Mouse (Mus musculus): ENCODE data around the gene Nostrin. TPM values are rescaled to one million over a fixed set of nuclear protein-coding genes. Genes with fewer than 3 reads are reported as not detected.
A peak's percentile ranks its signal among the peaks of the same experiment; 100 is the strongest.

The Nostrin gene
- total and polyA plus RNA-seq, 3 experiments, result 1.4 to 6.7 (median 5.9) TPM

GRCm38 (mm10) chr2:69098701-69099100 is 36.9 kb upstream of the Nostrin start:
- no peak for DNase-seq
- Histone ChIP-seq H3K27me3 (ENCODE audit: control insufficient read depth, insufficient read depth, low read length) (no peaks in the 10 kb centered on the region), H3K4me3 (no peak overlapping the region), H3K27ac (no peak overlapping the region), H3K36me3 (ENCODE audit: control insufficient read depth, insufficient read depth, low read length) (no peaks in the 10 kb centered on the region), H3K79me2 (replicated peaks; ENCODE audit: control insufficient read depth, insufficient read depth, low read length) (no peaks in the 10 kb centered on the region), H3K4me1 (ENCODE audit: control insufficient read depth, insufficient read depth, low read length) (peaks cover 1% of the 10 kb centered on the region; the same call in 1 of the 2 replicates), H3K9ac (ENCODE audit: low read depth, low read length) (no peak overlapping the region)
- TF ChIP-seq POLR2A (IDR thresholded peaks at IDR 0.05; ENCODE audit: insufficient read depth, low read depth, low read length), result no peak
- no peak for TF ChIP-seq CTCF (IDR thresholded peaks at IDR 0.05)
- TF ChIP-seq EP300 (IDR thresholded peaks at IDR 0.05; ENCODE audit: insufficient read depth, low read depth, low read length), result no peak
- 94% methylated on average over 3 of the region's 3 CpGs for WGBS
- intact Hi-C loops (cut with DNase I), result no loop called here

DNA sequence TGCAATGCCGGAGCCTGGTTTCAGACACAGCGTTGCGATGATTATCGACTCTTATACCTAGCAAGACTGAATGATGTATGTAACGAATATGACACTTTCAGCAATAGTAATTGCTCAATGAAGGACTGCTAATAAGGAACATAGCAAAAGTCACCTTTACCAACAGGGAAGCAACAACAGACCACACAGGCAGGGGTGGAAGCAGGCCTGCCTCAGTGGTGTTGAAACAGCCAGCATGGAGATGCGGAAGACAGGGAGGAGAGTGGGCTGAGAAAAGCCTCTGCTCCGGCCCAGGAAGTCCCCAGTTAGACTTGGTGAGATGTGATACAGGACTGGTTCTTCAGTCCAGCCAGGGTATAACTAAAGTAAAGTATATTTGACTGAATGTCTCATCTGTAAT is 36.5 kb upstream of the Nostrin start:
- 96% methylated on average over 7 of the region's 7 CpGs for WGBS
- no peaks in the 10 kb centered on the region for H3K36me3 ChIP-seq (ENCODE audit: control insufficient read depth, insufficient read depth, low read length)
- TF ChIP-seq POLR2A (IDR thresholded peaks at IDR 0.05; ENCODE audit: insufficient read depth, low read depth, low read length) (no peak), CTCF (IDR thresholded peaks at IDR 0.05) (no peak), EP300 (IDR thresholded peaks at IDR 0.05; ENCODE audit: insufficient read depth, low read depth, low read length) (no peak)
- DNase-seq, result no peak
- H3K4me1 ChIP-seq (ENCODE audit: control insufficient read depth, insufficient read depth, low read length), result peaks cover 1% of the 10 kb centered on the region; the same call in 1 of the 2 replicates
- intact Hi-C loops (cut with DNase I), result no loop called here
- no peaks in the 10 kb centered on the region for H3K79me2 ChIP-seq (replicated peaks; ENCODE audit: control insufficient read depth, insufficient read depth, low read length)
- no peaks in the 10 kb centered on the region for H3K27me3 ChIP-seq (ENCODE audit: control insufficient read depth, insufficient read depth, low read length)
- no peak overlapping the region for H3K4me3 ChIP-seq
- H3K9ac ChIP-seq (ENCODE audit: low read depth, low read length), result no peak overlapping the region
- H3K27ac ChIP-seq, result no peak overlapping the region

GRCm38 (mm10) chr2:69100706-69101105 is 34.9 kb upstream of the Nostrin start:
- Histone ChIP-seq H3K4me3 (no peak overlapping the region), H3K79me2 (replicated peaks; ENCODE audit: control insufficient read depth, insufficient read depth, low read length) (no peaks in the 10 kb centered on the region), H3K27ac (no peak overlapping the region), H3K27me3 (ENCODE audit: control insufficient read depth, insufficient read depth, low read length) (no peaks in the 10 kb centered on the region), H3K36me3 (ENCODE audit: control insufficient read depth, insufficient read depth, low read length) (no peaks in the 10 kb centered on the region), H3K9ac (ENCODE audit: low read depth, low read length) (no peak overlapping the region), H3K4me1 (ENCODE audit: control insufficient read depth, insufficient read depth, low read length) (peaks cover 1% of the 10 kb centered on the region; the same call in 1 of the 2 replicates)
- intact Hi-C loops (cut with DNase I), result loop anchor here (1.0 to 5.0 kb wide), 3 partner anchors 317 to 538 kb away; no protein-coding TSS in a partner anchor
- DNase-seq, result peak; percentile 18 to 31
- WGBS, result 10% methylated on average over 3 of the region's 3 CpGs
- TF ChIP-seq EP300 (IDR thresholded peaks at IDR 0.05; ENCODE audit: insufficient read depth, low read depth, low read length), result peak; percentile 77; the same call in 1 of the 2 replicates
- TF ChIP-seq POLR2A (IDR thresholded peaks at IDR 0.05; ENCODE audit: insufficient read depth, low read depth, low read length), result no peak
- TF ChIP-seq CTCF (IDR thresholded peaks at IDR 0.05), result peak; percentile 90

- intact Hi-C loops (cut with DNase I), result loop anchor here (5.0 kb wide), 2 partner anchors 324 to 541 kb away; no protein-coding TSS in a partner anchor
- no peaks in the 10 kb centered on the region for H3K79me2 ChIP-seq (replicated peaks; ENCODE audit: control insufficient read depth, insufficient read depth, low read length)
- no peaks in the 10 kb centered on the region for H3K27me3 ChIP-seq (ENCODE audit: control insufficient read depth, insufficient read depth, low read length)
- 92% methylated on average over 3 of the region's 3 CpGs for WGBS
- H3K27ac ChIP-seq, result no peak overlapping the region
- H3K4me1 ChIP-seq (ENCODE audit: control insufficient read depth, insufficient read depth, low read length), result peaks cover 1% of the 10 kb centered on the region; the same call in 1 of the 2 replicates
- TF ChIP-seq POLR2A (IDR thresholded peaks at IDR 0.05; ENCODE audit: insufficient read depth, low read depth, low read length) (no peak), CTCF (IDR thresholded peaks at IDR 0.05) (no peak), EP300 (IDR thresholded peaks at IDR 0.05; ENCODE audit: insufficient read depth, low read depth, low read length) (no peak)
- no peaks in the 10 kb centered on the region for H3K36me3 ChIP-seq (ENCODE audit: control insufficient read depth, insufficient read depth, low read length)
- no peak overlapping the region for H3K4me3 ChIP-seq
- no peak overlapping the region for H3K9ac ChIP-seq (ENCODE audit: low read depth, low read length)
- DNase-seq, result no peak
These were observed 32.1 kb upstream of the Nostrin start for GRCm38 (mm10) chr2:69103526-69103925.

DNA sequence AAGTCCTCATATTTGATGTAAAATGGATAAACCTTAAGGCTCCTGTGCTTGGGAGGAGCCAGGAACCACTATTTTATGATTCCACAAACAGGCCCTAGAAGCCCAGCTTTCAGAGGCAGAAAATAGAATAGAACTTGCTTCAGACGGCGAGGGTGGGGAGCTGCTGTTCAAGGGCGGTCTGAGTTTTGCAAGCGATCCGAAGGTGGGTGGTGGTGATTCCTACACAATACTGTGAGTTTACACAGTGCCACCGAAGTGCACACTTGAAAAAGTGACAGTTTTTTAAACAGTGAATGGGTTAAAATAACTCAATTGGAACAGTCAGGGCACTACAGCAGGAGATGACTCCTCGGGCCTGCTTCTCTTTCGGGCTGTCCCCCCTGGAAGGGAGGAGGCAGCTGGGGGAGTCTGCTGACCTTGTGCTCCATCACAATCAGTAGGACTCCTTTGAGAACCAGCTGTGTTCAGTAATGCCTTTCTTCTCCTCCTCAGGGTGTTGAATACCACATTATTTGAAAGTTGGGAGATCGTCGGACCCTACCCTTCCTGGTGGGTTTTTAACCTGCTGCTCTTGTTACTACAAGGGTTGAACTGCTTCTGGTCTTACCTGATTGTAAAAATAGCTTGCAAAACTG is 31.0 kb upstream of the Nostrin start:
- Histone ChIP-seq H3K9ac (ENCODE audit: low read depth, low read length) (no peak overlapping the region), H3K4me3 (no peak overlapping the region), H3K27me3 (ENCODE audit: control insufficient read depth, insufficient read depth, low read length) (no peaks in the 10 kb centered on the region), H3K4me1 (ENCODE audit: control insufficient read depth, insufficient read depth, low read length) (peaks cover 1% of the 10 kb centered on the region; the same call in 1 of the 2 replicates), H3K27ac (no peak overlapping the region), H3K79me2 (replicated peaks; ENCODE audit: control insufficient read depth, insufficient read depth, low read length) (no peaks in the 10 kb centered on the region), H3K36me3 (ENCODE audit: control insufficient read depth, insufficient read depth, low read length) (peaks cover under 1% of the 10 kb centered on the region; the same call in 1 of the 2 replicates)
- DNase-seq, result no peak
- 84% methylated on average over 10 of the region's 10 CpGs for WGBS
- intact Hi-C loops (cut with DNase I), result loop anchor here (5.0 kb wide), 2 partner anchors 323 to 542 kb away; no protein-coding TSS in a partner anchor
- TF ChIP-seq POLR2A (IDR thresholded peaks at IDR 0.05; ENCODE audit: insufficient read depth, low read depth, low read length), result no peak
- no peak for TF ChIP-seq CTCF (IDR thresholded peaks at IDR 0.05)
- TF ChIP-seq EP300 (IDR thresholded peaks at IDR 0.05; ENCODE audit: insufficient read depth, low read depth, low read length), result no peak

DNA sequence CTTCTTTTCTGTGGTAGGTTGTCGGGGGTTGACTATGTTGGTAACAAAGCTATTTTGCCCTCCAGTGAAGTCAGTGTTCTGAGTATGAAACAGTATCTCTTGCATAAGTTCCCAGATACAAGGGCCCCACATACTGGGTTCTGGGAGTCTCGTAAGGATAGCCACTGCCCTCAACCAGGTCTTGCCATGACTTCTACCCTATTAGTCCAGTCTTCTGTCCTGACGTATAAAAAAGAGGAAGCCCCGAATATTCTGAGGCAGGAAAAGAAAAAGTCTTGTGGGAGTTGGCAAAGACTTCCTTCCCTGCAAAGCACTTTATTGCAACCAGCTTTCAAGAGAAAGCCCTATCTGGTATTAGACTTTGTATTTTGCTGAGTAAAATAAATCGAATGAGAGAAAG is 26.4 kb upstream of the Nostrin start:
- no peak for DNase-seq
- Histone ChIP-seq H3K27ac (no peak overlapping the region), H3K27me3 (ENCODE audit: control insufficient read depth, insufficient read depth, low read length) (no peaks in the 10 kb centered on the region), H3K36me3 (ENCODE audit: control insufficient read depth, insufficient read depth, low read length) (peaks cover 3% of the 10 kb centered on the region; the same call in 1 of the 2 replicates), H3K9ac (ENCODE audit: low read depth, low read length) (no peak overlapping the region), H3K79me2 (replicated peaks; ENCODE audit: control insufficient read depth, insufficient read depth, low read length) (no peaks in the 10 kb centered on the region), H3K4me3 (no peak overlapping the region), H3K4me1 (ENCODE audit: control insufficient read depth, insufficient read depth, low read length) (no peaks in the 10 kb centered on the region; the same call in 1 of the 2 replicates)
- 35% methylated on average over 5 of the region's 5 CpGs for WGBS
- TF ChIP-seq CTCF (IDR thresholded peaks at IDR 0.05) (no peak), POLR2A (IDR thresholded peaks at IDR 0.05; ENCODE audit: insufficient read depth, low read depth, low read length) (no peak), EP300 (IDR thresholded peaks at IDR 0.05; ENCODE audit: insufficient read depth, low read depth, low read length) (no peak)
- intact Hi-C loops (cut with DNase I), result no loop called here

Measured in heart, adult 2 months (tissue).